Mouse (Mus musculus) olfactory bulb, adult 2 months (tissue): ENCODE results near the gene Socs4. TPM values are rescaled to one million over a fixed set of nuclear protein-coding genes. Genes with fewer than 3 reads are reported as not detected.

Experiments used
- H3K27ac ChIP-seq: fragments of 200-500 bp; 2 replicates; pipeline ENCODE4 v1.5.1; 2012; ENCODE audit warnings: low read depth, low read length; ENCODE audit not compliant: insufficient read depth
- H3K4me1 ChIP-seq: fragments of 200-500 bp; 2 replicates; pipeline ENCODE4 v1.6.1; 2012; ENCODE audit warnings: low read length; ENCODE audit not compliant: control insufficient read depth, insufficient read depth
- H3K4me3 ChIP-seq: fragments of 200-500 bp; 2 replicates; pipeline ENCODE4 v1.5.1; 2012; ENCODE audit warnings: mild to moderate bottlenecking, low read depth, low read length, moderate library complexity; ENCODE audit not compliant: insufficient read depth
- CTCF ChIP-seq: fragments of 200-500 bp; IDR thresholded peaks from 2 replicates; pipeline ENCODE4 v1.5.1; 2012; ENCODE audit warnings: low read depth, mild to moderate bottlenecking, low read length, moderate library complexity; ENCODE audit not compliant: insufficient read depth
- POLR2A ChIP-seq: fragments of 200-500 bp; IDR thresholded peaks from 2 replicates; pipeline ENCODE4 v1.6.1; 2012; ENCODE audit warnings: mild to moderate bottlenecking, low read depth, low read length, moderate library complexity; ENCODE audit not compliant: insufficient read depth
- WGBS: fragments of 180-500 bp; shearing (Covaris S2); methylation state at CpG from one replicate; pipeline ENCODE4 v1.1.7; 2018; 5-methylcytosine and 5-hydroxymethylcytosine counted together
- polyA plus RNA-seq: library from polyadenylated mRNA; stranded (reverse); fragments of >200 nt; gene quantifications from 2 replicates; pipeline ENCODE4 v1.2.4, GENCODE M21; 2012; ENCODE audit warnings: low replicate concordance; ENCODE audit not compliant: missing spikeins, insufficient read depth, insufficient read length

The Socs4 gene
- polyA plus RNA-seq, 1 experiment: not detected

DNA sequence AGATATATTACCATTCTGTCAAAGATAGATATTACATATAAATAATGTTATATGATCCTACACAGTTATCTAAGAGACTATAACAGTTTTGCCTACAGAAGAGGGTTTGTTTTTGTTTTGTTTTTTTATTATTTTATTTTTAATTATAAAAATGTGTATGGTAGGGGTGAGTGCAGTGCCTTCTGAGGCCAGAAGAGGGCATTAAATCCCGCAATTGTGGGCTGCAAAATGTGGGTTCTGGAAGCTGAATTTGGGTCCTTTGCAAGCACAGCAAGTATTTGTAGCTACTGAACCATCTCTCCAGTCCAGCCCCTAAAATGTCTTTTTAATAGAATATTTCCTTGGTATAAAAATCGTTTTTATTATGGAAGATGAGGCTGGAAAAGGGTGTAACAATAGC, 2.3 kb downstream of the Socs4 start:
- 81% methylated on average over 2 of the region's 2 CpGs for WGBS
- TF ChIP-seq CTCF (no peak), POLR2A (no peak)
- Histone ChIP-seq H3K27ac (no peak overlapping the region), H3K4me1 (no peaks in the 10 kb centered on the region; the same call in 1 of the 2 replicates), H3K4me3 (no peak overlapping the region)

DNA sequence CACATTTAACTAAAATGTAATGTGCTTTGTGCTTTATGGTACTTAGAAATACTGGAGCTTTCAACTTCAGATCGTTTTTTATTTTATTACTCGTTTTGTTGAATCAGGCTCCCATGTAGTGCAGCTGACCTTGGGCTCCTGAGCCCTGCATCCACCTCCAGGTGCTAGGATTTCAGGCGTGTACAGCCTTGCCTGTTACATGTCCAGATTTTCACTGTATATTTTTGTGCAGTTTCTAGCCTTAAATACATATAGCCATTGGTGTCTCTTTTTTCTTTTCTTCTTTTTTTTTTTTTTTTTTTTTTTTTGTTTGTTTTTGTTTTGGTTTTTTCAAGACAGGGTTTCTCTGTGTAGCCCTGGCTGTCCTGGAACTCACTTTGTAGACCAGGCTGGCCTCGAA, 4.8 kb downstream of the Socs4 start:
- Histone ChIP-seq H3K4me3 (no peak overlapping the region), H3K27ac (no peak overlapping the region), H3K4me1 (no peaks in the 10 kb centered on the region)
- 93% methylated on average over 4 of the region's 4 CpGs for WGBS
- TF ChIP-seq CTCF (no peak), POLR2A (no peak)

- TF ChIP-seq POLR2A (no peak), CTCF (no peak)
- no peak overlapping the region for H3K27ac ChIP-seq
- 48% methylated on average over 7 of the region's 7 CpGs for WGBS
- no peaks in the 10 kb centered on the region for H3K4me1 ChIP-seq
- no peak overlapping the region for H3K4me3 ChIP-seq
Measured at GRCm38 (mm10) chr14:47283568-47283967, 6.8 kb downstream of the Socs4 start.

- 97% methylated on average over 2 of the region's 2 CpGs for WGBS
- Histone ChIP-seq H3K4me1 (no peaks in the 10 kb centered on the region), H3K27ac (no peak overlapping the region), H3K4me3 (no peak overlapping the region)
- no peak for TF ChIP-seq CTCF
- no peak for TF ChIP-seq POLR2A
Measured at GRCm38 (mm10) chr14:47285271-47285670, 8.5 kb downstream of the Socs4 start.

DNA sequence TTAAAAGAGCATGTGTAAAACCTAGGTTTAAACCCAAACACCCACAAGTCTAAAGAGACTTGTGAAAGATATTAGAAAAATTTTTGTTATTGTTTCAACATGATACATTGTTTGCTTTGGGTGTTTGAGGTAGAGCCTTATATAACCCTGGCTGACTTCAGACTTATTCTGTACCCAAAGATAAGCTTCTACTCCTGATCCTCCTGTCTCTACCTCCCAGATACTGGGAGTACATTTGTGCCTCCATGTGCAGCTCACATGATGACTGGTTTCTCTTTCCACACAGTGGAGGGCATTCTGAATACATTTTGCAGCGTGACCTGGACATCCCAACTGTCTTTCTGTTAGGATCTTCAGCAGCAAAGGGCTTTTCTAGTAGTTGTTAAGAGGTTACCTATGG, 9.5 kb downstream of the Socs4 start:
- H3K4me1 ChIP-seq: no peaks in the 10 kb centered on the region
- H3K27ac ChIP-seq: no peak overlapping the region
- 92% methylated on average over 1 of the region's 1 CpGs for WGBS
- TF ChIP-seq CTCF: no peak
- TF ChIP-seq POLR2A: no peak
- H3K4me3 ChIP-seq: no peak overlapping the region

- Histone ChIP-seq H3K4me3 (no peak overlapping the region), H3K4me1 (no peaks in the 10 kb centered on the region), H3K27ac (no peak overlapping the region)
- TF ChIP-seq POLR2A: no peak
- no peak for TF ChIP-seq CTCF
- WGBS: 91% methylated on average over 4 of the region's 5 CpGs
Measured at GRCm38 (mm10) chr14:47287021-47287420, 10.3 kb downstream of the Socs4 start.

DNA sequence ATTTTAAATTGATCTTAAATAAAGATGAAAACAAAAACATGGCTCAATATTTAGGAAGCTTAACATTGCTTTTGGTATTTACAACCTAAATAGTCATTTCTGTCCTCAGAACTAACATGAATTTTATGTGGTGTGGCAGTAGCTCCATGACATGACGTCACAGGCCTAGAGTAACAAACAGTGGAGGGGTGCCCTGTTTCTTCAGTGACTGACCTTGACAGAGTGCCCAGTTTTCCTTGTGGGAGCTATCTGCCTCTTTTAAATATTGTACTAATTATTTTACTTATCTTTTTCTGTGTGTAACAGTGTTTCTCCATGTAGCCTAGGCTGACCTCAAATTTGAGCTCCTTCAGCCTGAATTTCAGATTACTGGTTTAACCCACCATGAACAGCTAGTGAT, 15.0 kb downstream of the Socs4 start:
- TF ChIP-seq POLR2A (no peak), CTCF (no peak)
- Histone ChIP-seq H3K4me1 (no peaks in the 10 kb centered on the region), H3K27ac (no peak overlapping the region), H3K4me3 (no peak overlapping the region)
- WGBS: 71% methylated on average over 1 of the region's 1 CpGs

DNA sequence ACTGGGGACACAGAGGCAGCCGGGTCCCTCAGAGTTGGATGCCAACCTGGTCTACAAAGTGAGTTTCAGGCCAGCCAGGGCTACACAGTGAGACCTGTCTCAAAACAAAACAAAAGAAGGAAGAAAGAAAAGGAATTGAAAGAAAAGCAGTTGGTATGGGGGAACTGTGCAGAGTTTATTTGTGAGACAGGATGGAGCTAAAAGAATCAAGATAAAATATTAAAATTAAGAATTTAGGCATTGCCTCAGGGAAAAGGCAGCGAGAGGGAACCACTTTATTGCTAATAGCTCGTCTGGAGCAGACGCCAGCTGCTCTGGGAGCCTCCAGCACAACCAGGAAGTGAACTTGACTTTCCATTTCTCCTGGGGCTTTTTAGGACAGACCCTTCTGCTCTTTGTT, 17.4 kb downstream of the Socs4 start:
- WGBS: 46% methylated on average over 4 of the region's 4 CpGs
- TF ChIP-seq CTCF (no peak), POLR2A (no peak)

DNA sequence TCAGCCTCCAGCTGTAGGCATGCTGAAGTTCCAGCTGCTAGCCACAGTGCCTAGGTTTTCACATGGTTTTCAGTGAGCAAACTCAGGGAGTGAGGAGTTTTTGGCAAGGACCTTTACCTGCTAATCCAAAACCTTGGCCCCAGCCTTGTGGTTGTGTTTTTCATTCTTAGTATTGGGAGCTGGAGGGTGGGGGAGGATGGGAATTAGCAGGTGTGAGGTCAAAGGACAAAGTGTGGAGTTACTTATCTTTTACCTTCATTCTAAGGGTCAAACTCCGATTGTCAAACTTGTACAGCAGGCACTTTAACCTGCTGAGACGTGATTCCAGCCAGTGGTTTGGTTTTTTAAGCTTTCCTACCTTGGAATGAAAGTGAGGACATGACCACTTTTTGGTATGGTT, 19.5 kb downstream of the Socs4 start:
- H3K4me1 ChIP-seq: peaks cover 2% of the 10 kb centered on the region; the same call in 1 of the 2 replicates
- H3K4me3 ChIP-seq: no peak overlapping the region
- H3K27ac ChIP-seq: no peak overlapping the region
- TF ChIP-seq CTCF: no peak
- TF ChIP-seq POLR2A: no peak
- WGBS: 88% methylated on average over 2 of the region's 2 CpGs

More for the DNA sequence above, 17.4 kb downstream of the Socs4 start:
- Histone ChIP-seq H3K4me1 (no peaks in the 10 kb centered on the region), H3K4me3 (no peak overlapping the region), H3K27ac (no peak overlapping the region)
